Mouse (Mus musculus) mature B cell (primary cell): ENCODE data around the gene Gm49369.

Source experiments
- in situ Hi-C: fragments of 300-500 bp; cut with MboI; formaldehyde crosslinking; loops from 2 replicates; pipeline ENCODE4 v1.14.3; 2019

Gene Gm49369

DNA sequence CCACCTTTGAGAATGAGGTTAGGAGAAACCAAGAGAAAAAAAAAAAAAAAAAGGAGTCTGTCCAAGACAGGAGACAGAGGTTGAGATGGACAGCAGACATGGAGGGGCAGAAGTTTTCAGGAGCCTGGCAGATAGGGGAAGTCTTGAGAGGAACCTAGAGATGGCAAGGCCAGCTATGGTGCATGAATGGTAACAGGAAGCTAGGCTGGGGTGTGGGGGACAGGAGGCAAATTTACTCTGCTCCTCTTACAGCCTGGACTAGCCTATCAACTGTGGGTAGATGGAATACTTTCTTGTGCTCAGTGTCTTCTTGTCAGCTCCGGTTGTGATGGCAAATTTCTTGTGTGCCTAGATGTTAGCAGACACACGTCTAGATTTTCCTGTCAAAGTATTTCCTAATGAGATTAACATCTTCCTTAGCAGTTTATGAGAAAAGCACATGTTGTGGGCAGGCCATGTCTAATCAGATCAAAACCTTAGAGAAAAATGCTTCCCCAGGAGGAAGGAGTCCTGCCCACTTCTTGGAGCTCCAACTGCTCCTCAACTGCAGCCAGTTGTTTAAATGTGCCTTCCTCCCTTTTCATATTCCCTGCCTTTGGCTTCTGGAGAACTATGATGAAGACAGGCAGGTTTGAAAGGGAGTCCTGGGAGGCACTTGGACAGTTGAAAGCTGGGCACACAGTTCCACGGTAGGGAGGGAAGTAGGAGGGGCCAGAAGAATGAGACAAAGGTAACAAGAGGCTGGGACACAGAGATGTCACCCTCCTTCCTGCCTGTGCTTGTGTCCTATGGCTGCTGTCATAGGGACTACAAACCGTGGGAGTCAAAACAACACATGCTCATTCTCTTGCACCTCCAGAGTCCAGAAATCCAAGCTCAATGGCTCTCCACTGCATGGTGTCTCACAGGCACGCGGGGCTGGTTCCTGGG lies 12.1 kb upstream of the Gm49369 start:
- in situ Hi-C loops, result no loop called here

- in situ Hi-C loops, result no loop called here
Observed at GRCm38 (mm10) chr7:142393191-142393590, 10.7 kb upstream of the Gm49369 start.

- in situ Hi-C loops, result no loop called here
Observed at GRCm38 (mm10) chr7:142391609-142392008, 9.1 kb upstream of the Gm49369 start.

GRCm38 (mm10) chr7:142391108-142391507 lies 8.6 kb upstream of the Gm49369 start:
- in situ Hi-C loops, result no loop called here

GRCm38 (mm10) chr7:142389961-142390650 lies 7.6 kb upstream of the Gm49369 start:
- in situ Hi-C loops, result no loop called here

GRCm38 (mm10) chr7:142388740-142389139 lies 6.3 kb upstream of the Gm49369 start:
- in situ Hi-C loops, result no loop called here

DNA sequence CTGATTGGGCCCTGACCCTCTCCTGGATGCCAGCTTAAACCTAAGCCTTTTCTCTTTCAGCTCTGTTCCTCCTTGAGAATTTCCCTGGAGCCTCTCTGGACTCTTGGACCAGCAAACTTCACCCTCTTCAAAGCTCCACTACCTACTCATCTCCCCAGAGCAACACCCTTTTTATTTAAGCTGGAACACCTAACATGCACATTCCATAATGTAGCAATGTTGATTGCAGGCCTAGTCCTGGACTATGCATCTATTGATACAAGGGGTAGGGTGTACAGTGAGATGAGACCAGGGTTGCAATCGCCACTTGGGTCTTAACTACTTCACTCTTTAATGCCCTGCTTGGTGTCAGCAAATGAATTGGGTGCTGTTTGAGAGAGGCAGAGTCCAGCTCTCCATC lies 5.7 kb upstream of the Gm49369 start:
- in situ Hi-C loops, result no loop called here

DNA sequence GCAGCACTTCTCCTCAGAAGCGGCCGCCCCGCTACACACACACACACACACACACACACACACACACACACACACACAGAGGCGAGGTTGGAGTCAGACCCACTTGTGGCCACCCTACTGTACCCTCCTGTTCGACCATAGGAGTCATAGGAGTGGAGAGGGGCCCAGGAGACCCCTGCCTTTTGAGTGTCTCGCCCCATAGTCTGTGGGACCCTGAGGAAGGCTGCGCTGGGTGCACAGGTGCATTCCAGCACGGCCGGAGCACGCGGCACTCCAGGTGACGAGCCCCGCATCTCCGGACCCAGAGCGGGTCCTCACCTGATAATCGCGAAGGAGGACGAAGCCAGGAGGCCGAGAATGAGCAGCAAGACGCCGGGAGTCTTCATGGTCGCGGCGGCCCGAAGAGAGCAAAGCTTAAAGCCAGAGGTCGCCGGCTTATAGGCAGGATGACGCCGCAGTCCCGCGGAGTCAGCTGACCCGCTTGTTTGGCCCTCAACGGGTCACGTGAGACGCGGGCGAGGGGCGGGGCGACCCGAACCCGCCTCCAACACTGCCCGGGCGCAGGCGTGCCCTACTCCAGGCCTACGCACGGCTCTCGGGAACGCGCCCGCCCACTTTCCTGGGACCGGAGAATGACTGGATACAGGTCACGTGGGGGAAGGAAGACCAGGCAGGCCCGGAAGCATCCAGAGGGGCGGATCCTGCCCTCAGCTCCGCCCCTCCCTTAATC lies 5.1 kb upstream of the Gm49369 start, which contains the start of gene Ctsd:
Gene Ctsd, minus strand, starts transcription at position 620 of the 730 bp plus-strand sequence.
- in situ Hi-C loops, result no loop called here

DNA sequence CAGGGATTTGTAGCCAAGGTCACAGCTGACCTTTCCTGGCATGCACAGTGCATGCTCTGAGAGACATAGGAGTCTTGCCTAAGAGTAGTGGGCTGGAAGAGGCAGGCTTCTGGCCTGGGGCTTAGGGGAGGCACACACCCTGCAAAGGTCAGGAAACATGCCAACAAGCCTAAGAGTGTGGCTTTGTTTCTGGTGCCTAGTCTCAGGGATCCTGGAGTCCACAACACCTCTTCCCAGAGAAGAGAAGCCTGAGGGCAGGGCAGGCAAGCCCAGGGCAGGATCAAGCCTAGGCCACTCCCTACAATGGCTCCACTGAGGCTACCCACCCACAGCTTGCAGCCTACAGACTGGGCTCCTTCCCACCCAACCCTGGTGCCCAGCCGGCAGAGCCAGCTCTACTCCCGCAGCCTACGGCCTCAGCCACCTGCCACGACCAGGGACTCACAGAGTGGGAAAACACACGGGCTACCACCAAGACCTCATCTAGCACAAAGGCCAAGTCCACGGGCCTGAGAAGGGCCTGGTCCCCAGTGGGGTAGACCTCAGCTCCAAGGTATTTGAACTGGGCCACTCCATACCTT lies 4.2 kb upstream of the Gm49369 start:
- in situ Hi-C loops, result no loop called here

DNA sequence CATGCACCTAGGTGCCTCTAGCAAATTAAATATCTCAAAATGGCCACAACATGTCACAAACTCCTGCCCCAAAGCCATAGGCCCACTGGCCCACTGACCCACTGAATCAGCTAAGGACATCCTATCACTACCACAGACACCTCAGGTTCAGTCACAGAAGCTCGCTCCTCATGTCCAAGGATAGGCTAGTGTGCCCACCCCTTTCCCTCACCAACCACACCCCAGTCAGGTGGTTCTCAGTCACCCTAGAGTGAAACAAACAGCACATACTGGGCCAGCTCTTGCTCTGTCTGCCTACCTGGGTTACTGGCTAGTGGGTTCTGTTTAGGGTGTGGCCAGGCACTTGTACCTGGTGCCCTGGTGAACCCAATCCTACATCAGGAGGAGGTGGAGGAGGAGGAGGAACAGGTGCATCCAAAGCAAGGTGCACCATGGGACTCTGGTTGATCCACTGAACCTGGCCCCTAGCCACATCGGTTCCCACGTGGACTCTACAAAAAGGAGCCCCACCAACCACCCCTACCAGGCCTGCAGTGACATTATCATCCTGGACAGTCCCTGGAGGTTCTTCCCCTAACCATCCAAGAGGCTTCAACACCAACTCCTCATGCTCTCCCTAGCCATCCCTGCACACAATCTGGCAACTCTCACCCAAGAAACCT lies 3.4 kb upstream of the Gm49369 start:
- in situ Hi-C loops, result no loop called here

GRCm38 (mm10) chr7:142384306-142384705 lies 1.8 kb upstream of the Gm49369 start:
- in situ Hi-C loops, result no loop called here

DNA sequence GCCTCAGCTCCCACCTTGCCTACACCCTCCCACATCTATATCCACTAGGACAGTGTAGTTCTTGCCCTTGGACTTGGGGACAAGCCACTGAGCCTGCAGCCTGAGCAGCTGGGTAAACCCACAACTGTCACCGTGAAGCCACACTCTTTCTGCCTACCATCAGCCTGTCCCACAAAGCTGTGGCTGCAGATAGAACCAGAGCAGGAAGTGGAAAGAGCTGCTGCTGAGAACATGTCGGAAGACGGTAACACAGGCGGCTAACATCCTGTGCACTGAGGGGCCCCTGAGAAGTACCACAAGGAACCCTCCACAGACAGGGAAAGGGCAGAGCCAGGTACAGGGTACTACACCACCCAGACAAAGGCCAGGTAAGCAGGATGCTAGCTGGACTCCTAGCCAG lies 1.3 kb downstream of the Gm49369 start:
- in situ Hi-C loops, result no loop called here

GRCm38 (mm10) chr7:142379186-142379585 lies 3.3 kb downstream of the Gm49369 start:
- in situ Hi-C loops, result no loop called here

DNA sequence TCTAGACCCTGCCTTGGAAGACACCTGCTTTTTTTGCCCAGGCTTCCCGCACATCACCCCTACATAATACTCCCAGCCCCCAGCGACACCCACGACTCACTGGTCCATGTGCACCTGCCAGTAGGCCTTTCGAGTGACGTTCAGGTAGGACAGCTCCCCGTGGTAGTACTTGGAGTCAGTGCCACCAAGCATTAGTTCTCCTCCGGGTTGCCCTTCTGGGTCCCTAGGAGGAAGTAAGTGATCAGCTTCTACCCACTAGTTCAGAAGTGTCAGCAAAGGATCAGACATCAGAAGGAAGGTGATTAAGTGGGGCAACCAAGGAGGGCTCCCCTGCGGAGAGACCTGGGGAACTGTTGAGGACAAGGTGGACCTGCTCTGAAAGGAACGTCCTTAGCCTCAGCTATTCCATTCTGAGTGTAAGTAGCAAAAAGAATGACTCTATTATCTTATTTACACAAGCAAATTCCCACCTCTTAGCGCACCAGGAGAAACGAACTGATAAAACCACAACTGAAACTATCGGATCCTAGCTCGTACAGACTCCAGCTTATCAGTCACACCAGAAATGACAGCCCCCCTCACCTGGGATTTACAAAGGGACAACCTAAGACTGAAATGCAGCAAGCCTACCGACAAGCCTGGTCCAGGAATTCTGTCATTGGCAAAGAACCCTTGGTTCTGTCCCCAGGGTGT lies 5.1 kb downstream of the Gm49369 start:
- in situ Hi-C loops, result no loop called here

DNA sequence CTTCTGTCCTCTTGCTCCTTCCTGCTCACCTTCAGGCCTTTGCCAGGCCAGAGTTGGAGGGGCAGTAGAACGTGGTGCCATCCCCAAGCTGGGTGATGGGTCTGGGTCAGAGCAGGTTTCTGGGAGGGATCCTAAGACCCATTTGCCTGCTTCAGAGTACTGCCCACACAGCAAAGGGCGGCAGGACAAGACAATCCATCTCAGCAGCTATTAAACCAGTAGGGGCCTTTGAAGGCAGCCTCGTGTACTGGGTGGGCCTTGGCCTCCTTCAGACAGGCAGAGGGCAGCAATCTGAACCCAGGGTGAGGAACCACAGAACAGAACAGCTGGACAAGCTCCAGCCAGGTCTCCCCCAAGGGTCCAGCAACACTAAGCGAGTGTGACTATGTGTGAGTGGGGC lies 6.4 kb downstream of the Gm49369 start:
- in situ Hi-C loops, result no loop called here

GRCm38 (mm10) chr7:142375261-142375724 lies 7.2 kb downstream of the Gm49369 start:
- in situ Hi-C loops, result no loop called here

DNA sequence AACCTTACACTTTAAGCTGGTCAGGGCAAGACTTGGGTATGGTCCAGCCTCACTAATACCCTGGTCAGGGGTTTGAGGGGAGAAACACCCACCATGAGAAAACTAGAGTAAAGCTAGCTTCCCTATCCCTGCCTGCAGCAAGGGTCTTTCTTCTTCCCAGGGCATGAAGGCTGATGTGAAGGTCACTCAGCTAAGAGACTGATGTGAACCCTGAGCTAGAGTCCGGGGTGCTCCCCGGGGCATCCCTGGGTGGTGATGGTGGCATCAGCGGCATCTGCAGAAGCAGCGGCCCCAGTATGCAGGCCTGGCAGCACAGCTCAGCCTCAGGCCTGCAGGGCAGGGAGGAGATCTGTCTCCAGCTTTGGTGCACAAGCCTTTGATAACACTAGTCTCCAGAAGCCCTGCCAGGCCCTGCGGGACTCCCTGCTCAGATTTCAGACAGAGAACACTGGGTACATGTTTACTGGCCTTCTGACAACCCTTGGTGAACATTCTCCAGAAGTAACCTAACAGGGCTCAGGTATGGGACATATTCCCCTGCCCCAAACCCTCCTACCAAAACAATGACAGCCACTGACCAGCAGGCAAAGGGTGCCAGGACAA lies 8.0 kb downstream of the Gm49369 start:
- in situ Hi-C loops, result no loop called here

DNA sequence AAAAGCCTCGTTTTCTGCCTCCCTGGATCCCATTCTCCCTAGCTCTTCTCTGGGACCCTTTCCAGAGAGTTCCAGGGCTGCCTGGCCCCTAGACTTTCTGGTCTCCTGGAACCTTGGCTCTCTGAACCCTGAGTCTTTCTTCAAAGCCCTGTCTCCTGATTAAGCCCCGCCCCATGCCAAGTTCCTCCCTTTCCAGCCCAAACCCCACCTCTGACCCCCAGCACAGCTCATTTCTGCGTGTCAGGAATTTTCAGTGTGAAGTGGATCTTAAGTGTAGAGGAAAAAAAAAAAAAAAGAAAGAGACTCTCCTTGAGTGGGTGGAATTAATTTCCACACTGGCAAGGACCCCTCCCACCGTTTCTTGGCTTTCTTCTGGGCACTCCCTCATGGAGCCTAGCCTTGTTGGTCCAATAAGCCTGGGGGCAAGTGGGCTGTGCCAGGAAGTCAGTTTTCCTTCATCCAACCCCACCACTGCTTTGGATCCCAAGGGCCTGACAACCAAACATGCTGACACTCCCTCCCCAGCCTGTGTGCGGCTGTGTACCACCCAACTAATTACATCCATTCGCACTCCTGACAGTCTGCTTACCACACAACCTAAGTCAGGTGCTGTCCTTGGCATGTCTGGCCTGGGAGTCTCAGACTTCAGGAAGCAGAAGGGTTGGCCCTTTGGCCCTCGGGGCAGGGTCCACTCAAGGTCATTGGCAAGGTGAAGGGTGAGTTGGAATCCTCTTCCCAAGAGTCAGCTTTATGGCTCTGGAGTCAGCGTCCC lies 8.6 kb downstream of the Gm49369 start, which contains the start of gene Ifitm10:
Gene Ifitm10, minus strand, starts transcription at position 113 of the 772 bp plus-strand sequence.
- in situ Hi-C loops, result no loop called here

DNA sequence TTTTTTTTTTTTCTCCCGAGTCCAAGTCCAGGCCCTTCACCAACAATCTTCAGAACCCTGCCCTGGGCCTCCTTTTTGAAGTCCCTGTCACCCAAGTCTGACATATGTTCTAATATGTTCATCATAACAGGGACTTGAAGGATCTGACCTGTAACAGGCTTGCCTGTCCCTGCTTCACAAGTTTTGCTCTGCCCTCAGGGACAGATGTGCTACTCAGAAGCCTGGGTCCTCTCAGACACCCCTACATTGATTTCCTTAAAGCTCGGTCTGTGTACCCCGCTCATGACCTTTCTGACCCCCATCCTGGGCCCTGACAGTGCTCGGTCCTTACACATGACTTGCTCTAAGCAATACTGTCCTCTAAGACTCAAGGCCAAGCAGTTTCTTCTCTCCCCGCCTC lies 9.4 kb downstream of the Gm49369 start:
- in situ Hi-C loops, result no loop called here
